Mouse (Mus musculus): ENCODE data around the gene Trove2.

GRCm38 (mm10) chr1:143739361-143740350 is 37.2 kb downstream of the Trove2 start:
- TF ChIP-seq EP300 (IDR thresholded peaks at IDR 0.05; ENCODE audit: low read depth): no peak
- no peak for TF ChIP-seq CTCF (IDR thresholded peaks at IDR 0.05; ENCODE audit: low read depth)
